Mouse (Mus musculus) left cerebral cortex, adult 8-10 months (tissue): ENCODE results near the gene Crtac1. TPM values are rescaled to one million over a fixed set of nuclear protein-coding genes. Genes with fewer than 3 reads are reported as not detected.

Experiments
- DNase-seq, 2 experiments: peaks; one replicate each; pipeline ENCODE4 v3.0.0; 2022; ENCODE audit warnings: low spot score in 2 of 2
- total RNA-seq, 4 experiments: library from RNA; stranded (reverse); gene quantifications; 2 replicates each; pipeline ENCODE4 v1.2.4; 2022

Crtac1 gene
- total RNA-seq, 4 experiments from 2014 or later = 52.0 to 64.1 (median 55.9) TPM

- DNase-seq = no peak
Observed at GRCm38 (mm10) chr19:42425208-42425607, 6.4 kb downstream of the Crtac1 start.

- DNase-seq = no peak
Observed at GRCm38 (mm10) chr19:42415042-42415441, 16.5 kb downstream of the Crtac1 start.

GRCm38 (mm10) chr19:42409856-42410255 is 21.7 kb downstream of the Crtac1 start:
- DNase-seq = no peak

DNA sequence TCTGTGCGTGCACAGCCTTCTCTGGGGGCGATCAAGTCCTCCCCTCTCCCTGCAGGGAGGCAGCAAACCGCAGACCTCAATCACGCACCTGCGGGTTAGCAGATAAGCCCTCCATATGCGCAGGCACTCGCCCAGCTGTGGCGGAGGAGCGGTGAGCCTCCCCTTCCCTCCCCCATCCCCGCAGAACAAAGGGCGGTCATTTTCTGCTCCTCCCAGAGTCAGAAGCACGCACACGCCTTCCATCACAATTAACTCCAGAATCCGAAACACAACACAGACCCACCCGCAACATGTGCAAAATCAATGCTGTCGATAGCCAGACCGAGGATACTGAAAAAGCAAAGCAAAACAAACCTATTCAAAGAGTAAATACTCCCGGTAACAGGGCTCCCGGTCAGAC is 22.4 kb downstream of the Crtac1 start:
- DNase-seq = no peak

- no peak for DNase-seq
Observed at GRCm38 (mm10) chr19:42404364-42404763, 27.2 kb downstream of the Crtac1 start.

- peak in 1 of 2 experiments; percentile 59 for DNase-seq
Observed at GRCm38 (mm10) chr19:42399974-42400373, 31.6 kb downstream of the Crtac1 start.

DNA sequence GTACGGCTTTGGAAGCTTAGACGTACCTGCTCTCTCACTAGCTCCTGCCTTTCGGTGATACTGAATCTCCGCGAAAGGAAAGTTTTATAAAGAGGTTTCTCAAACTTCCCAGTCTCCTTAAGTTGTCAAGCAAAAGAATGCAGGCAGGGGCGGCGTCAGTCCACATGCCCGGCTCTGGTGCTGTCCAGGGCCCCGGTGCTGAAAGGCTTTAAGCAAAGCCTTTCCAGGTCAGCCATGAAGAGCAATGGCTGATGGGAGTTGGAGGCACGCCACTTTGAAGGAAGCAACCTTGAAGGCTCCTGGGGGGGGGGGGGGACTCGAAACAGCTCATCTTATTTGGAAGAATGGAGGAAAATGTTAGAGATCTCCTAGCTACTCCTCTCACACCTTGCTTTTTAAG is 34.3 kb downstream of the Crtac1 start:
- DNase-seq = no peak

GRCm38 (mm10) chr19:42394848-42395534 is 36.6 kb downstream of the Crtac1 start:
- DNase-seq = no peak

GRCm38 (mm10) chr19:42393920-42394319 is 37.7 kb downstream of the Crtac1 start:
- peak in 1 of 2 experiments; percentile 36 for DNase-seq

DNA sequence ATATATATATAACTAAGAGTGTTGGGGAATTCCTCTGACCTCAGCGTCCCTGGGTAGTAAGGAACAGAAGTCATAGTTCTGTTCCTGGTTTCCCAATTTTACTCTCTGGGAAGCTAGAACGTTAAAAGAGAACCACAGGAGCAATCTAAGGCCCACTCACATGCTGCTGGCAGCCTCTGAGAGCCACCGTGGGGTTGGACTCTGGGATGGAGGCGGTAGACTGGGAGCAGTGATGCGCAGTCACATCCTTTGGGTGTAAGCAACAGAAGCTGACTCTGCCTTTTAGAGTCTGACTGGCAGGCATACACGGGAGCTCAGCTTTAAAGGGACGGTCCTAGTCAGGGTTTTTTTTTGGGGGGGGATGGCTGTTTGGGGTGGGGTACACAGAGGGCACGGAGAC is 39.5 kb downstream of the Crtac1 start:
- DNase-seq = peak in 1 of 2 experiments; percentile 48

- DNase-seq = no peak
Observed at GRCm38 (mm10) chr19:42389574-42389973, 42.0 kb downstream of the Crtac1 start.

- DNase-seq = no peak
Observed at GRCm38 (mm10) chr19:42384981-42385598, 46.5 kb downstream of the Crtac1 start.

DNA sequence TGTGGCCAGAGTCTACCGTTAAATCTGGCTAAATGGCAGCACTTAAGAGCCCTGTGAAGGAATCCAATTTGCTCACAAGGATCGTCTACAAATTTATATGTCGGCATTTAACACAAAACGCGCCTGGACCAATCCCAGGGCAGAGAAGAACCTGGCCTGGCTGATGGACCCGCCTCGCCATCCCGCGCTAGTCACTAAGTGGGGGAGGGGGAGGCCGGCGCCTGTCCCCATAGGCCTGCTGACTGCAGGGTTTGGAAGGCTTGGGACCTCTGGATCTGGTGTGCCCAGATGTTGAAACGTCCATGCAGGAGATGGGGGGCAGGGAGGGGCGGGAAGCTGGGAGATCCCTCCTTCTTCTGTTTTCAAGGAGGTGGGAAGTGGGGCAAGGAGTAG is 50.6 kb downstream of the Crtac1 start:
- no peak for DNase-seq

GRCm38 (mm10) chr19:42380321-42380980 is 51.1 kb downstream of the Crtac1 start:
- DNase-seq = peak in 1 of 2 experiments; percentile 52

- peak in 1 of 2 experiments; percentile 79 for DNase-seq
Observed at GRCm38 (mm10) chr19:42379798-42380197, 51.8 kb downstream of the Crtac1 start.

DNA sequence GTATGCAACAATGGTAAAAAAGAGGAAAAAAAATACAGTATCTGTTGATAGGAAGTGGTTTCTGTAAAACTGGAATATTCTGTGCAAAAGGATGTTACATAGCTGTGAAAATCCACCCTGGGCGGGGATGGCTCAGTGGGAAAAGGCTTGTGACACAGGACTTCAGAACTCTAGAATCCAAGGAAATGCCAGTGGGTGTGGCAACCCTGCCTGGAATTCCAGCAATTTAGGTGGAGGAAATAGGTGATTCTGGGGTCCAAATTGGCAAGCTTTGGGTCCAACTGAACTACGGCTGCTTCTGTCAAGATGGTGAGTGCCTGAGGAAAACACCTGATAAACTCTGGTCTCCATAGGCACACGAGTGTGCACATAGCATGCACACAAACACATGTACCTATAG is 54.4 kb downstream of the Crtac1 start:
- DNase-seq = no peak

- peak in 1 of 2 experiments; percentile 49 for DNase-seq
Observed at GRCm38 (mm10) chr19:42363551-42363950, 68.0 kb downstream of the Crtac1 start.

DNA sequence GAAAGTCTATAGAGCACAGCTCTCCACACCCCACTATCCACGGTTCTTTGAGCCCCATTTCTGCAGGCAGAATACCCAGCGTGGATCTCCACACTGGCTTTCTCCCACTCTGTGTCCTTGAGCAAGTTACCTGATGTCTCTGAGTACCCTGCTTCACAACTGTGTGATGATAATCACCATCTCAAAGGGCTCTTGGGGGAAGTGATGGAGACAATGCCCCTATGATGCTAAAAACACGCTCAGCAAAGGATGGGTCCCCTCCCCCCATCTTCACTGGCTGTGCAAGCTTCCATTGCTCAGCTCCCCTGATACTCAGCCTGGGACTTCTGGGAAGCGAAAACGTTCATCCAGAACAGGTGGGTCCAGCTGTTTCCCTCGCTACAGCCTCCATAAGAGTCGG is 73.2 kb downstream of the Crtac1 start:
- DNase-seq = no peak

- DNase-seq = peak in 1 of 2 experiments; percentile 48
Observed at GRCm38 (mm10) chr19:42356854-42357253, 74.7 kb downstream of the Crtac1 start.

GRCm38 (mm10) chr19:42355476-42355875 is 76.1 kb downstream of the Crtac1 start:
- peak in 1 of 2 experiments; percentile 41 for DNase-seq

DNA sequence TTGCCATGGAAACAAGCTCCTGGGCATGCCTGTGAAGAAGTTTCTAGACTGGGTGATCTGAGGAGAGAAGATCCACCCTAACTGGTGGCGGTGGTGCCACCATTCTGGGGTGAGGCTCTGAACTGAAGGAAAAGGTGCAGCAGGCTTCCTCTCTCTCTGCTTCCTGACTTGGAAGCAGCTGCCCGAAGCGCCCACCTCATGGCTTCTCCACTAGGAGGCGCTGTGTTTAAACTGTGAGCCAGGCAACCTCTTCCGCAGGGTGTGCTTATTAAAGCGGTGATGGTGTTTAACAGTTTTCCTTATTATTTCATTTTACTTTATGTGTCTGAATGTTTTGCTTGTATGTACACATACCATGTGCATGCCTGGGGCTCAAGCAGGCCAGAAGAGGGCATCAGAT is 90.4 kb downstream of the Crtac1 start:
- no peak for DNase-seq

- DNase-seq = no peak
Observed at GRCm38 (mm10) chr19:42332081-42332736, 99.4 kb downstream of the Crtac1 start.
